Mouse (Mus musculus): ENCODE measurements around the gene Aktip.

- no peak for TF ChIP-seq CTCF (IDR thresholded peaks at IDR 0.05; ENCODE audit: low read depth)
- TF ChIP-seq EP300 (IDR thresholded peaks at IDR 0.05; ENCODE audit: low read depth): no peak
Observed at GRCm38 (mm10) chr8:91201184-91201583, 1.4 kb upstream of the Aktip start.

All from liver, embryonic 14.5 days (tissue).